Mouse (Mus musculus) megakaryocyte, embryonic 14.5 days (primary cell): ENCODE data around the gene Nell2.

Source experiments
- FLI1 ChIP-seq: IDR thresholded peaks from 2 replicates; pipeline ENCODE4 v1.6.1; 2012; ENCODE audit warnings: low read length, inconsistent platforms, mixed read lengths
- GATA1 ChIP-seq: IDR thresholded peaks from 3 replicates; pipeline ENCODE4 v1.6.1; 2012; ENCODE audit warnings: mixed read lengths, low read length, inconsistent platforms, borderline replicate concordance

GRCm38 (mm10) chr15:95068799-95069198 lies 459.6 kb downstream of the Nell2 start:
- TF ChIP-seq GATA1 = no peak
- no peak for TF ChIP-seq FLI1
